Mouse (Mus musculus): ENCODE results near the gene Larp6.

Gene Larp6

DNA sequence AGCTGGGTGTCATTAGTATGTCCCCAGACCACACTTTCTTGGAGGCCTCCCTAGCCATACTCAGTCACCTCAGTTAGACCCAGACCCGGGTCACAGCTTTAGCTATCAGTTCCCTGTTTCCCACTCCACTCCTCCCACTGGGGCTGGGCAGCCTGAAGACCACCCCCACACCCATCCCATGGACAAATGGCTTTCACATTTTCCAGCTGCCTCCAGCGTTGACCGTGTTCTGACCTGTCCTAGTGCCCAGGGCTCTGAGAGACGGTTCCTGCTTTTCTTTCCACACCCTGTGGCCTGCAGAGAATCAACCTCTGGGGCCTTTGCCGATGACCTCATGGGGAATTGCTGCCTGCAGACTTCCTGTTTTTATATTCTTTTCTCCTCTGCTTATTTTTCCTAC lies 45.0 kb downstream of the Larp6 start:
- no peak for DNase-seq (ENCODE audit: low spot score in 2 of 2)

DNA sequence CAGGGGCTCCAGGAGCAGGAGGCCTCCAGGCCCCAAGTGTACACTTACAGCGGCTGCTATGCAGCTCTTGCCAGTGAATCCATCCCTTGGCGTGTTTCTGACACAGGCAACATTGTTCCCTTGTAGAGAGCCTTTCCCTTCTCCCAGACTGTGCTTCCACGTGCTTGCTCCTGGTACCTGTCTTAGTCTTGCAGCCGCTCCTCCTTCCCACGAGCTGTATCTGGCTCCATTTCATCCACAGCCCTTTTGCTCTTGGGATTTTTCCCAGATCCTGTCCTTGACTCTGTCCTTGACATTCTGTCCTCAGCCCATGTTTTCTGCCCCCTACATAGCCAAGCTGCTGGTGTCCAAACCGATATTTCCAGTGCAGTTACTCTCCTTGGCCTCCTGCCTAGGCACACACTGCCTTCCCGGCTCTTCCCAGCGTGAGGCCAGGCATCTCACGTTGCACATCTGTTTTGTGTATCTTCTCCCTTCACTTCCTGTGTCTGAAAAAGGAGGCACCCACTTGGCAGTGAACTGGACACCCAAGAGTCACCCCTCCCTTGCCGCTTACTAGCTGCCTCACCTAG lies 46.7 kb downstream of the Larp6 start:
- no peak for DNase-seq (ENCODE audit: low spot score in 2 of 2)

DNA sequence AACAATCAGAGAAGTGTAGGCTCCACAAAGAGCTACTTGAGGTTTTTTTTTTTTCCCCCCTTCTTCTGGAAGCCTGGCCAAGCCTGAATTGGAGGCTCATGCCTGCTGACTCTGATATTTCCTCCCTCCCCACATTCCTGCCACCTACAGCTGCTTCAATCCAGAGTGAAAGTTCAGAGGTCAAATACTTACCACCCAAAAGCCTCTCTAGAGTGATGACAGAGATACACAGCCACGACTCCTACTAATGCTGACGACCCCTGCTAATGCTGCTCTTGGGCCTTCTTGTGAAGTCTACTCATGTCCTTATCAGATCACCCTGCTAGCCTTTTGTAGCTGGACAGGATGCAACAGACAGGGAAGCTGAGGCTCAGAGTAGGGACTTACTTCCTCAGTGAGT lies 52.4 kb downstream of the Larp6 start:
- no peak for DNase-seq (ENCODE audit: low spot score in 2 of 2)

DNA sequence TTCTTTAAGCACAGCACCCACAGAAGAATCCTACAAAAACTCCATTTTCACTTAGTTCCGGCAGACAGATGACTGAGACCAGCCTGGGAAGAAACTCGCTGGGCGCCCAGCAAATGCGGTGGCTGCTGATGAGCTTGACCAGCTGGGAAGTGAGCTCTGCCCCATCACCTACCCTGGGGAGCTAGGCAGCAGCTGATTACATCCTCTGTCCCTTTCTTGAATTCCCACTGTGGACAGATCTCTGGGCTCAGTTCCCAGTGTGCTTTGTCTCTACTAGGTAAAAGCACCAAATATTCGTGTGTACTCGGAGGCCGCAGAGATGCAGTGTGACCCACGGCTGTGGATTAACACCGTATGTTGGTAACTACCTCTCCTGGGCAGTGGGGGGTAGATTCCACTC lies 55.6 kb downstream of the Larp6 start:
- DNase-seq (ENCODE audit: low spot score in 2 of 2), result no peak

DNA sequence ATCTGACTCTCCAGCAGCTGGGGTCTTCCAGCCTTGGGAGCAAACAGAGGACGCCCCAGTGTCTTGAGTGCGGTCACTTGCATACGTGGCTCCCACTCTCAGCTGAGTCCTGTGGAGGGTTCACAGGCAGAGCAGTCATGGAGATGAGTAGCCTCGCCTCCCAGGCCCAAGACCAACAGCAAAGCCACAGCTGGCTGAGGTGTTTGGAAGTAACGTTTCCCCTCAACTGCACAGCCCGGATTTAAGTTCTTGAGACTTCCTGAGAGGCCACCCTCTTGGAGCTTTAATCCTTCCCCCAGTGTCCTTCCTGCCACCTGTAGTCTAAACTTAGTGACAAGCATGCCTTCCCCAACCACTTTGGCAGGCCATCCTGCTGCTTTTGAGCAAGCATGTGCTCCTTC lies 56.9 kb downstream of the Larp6 start:
- DNase-seq (ENCODE audit: low spot score in 2 of 2), result no peak

DNA sequence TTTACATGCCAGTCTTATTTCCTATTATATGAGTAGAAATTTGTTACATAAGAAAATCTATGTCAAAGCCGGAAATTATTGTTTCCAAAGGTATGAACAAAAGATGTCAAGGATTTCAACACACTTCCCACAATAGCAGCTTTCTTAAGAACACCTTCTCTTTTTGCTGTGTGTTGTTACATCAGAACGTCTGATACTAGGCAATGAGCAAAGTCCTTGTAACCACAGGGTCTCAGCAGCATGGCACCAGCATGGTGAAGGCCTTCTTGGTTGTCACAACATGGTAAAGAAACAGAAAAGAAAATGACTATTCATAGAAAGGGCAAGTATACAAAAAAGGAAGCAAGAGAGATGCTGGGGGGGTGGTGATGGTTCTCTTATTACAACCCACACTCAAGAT lies 60.9 kb downstream of the Larp6 start:
- DNase-seq (ENCODE audit: low spot score in 2 of 2), result no peak

DNA sequence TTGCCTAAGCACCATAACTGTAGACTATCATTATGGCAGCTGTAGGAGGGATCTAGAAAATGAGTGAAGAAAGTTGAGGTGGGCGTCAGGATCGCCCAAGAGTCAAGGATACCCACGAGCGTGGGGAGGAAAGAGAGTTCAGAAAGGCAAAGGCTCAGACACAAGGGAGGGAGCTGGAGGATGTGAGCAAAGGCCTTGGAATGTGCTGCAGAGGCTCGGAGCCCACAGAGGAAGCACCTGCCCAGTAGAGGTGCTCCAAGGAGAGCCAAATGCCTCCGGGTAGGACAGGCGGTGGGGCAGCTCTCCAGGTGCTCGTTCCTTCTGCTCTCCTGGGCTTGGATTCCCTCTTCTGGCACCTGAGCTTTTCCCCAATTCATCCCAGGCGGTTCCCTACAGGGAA lies 64.1 kb downstream of the Larp6 start:
- DNase-seq (ENCODE audit: low spot score in 2 of 2), result no peak

DNA sequence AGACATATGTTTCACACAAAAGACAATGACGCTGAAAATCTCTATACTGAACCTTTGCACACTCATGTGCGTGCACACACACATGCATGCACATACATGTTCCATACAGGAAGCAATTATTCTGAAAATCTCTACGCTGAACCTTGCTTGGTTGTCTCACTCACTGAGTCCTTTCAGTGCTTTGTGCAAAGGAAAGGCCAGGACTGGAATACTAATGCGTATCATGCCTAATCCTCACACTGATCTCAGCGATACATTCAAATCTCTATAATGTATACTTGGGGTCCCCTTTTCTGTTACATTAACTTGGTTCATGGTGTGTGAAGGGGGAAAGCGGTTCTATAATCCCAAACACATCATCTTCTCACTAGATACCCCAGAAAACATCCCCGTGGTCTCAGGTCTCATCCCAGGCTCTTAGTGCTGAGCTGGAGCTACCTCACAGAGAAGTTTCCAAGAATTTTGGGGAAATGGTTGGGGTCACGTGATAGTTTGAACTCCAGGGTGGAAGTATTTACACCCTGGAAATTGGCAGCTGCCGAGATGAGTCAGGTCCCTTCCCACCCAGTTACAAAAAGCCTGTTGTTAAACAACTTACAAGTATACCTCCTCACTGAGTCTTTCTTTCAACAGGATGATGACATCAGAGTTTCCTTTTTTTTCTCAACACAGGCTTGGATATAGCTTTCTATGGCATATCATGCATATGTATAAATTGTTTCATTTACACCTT lies 69.4 kb downstream of the Larp6 start:
- DNase-seq (ENCODE audit: low spot score in 2 of 2), result no peak

DNA sequence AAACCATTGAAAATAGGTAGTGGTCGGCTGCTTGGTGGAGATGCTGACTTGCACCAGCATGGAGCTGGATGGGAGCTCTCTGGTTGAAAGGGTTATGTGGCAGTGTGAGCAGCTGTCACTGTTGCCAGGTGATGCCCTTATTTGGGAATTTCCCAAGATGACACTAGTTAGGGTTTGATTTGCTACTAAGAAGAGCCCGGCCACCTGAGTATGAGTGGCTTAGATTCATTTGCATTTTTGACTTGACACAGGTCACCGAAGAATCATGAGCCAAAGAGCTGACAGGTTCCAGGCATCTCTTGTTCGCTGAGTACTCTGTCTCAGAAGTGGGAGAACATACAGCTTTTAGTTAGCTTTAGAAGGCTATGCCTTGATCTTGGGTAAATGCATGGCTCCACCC lies 72.3 kb downstream of the Larp6 start:
- no peak for DNase-seq (ENCODE audit: low spot score in 2 of 2)

DNA sequence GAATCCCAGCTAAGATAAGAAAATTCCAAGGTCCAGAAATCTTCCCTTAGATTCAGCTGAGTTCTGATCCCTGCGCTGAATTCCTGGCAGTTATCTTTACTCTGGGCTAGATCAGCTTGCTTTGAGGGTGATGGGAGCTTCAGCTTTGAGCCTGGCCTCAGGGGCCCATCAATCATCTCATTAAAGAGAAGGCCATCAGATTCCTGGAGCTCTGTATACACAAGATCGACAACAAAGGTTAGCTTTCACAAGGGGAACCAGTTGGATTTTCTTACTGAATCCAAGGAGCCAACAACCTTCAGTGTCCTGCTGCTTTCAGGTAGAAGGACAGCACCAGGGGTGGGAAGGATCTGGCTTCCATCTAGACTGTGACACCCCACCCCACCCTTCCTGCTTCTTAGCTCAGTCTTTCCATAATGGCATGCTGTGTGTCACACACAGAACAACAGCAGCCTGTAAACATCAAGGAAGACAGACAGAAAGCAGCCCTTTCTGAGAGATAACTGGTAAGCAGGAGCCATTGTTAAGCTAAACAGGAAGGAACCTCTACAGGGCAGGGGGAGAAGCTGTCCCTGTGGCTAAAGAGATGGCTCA lies 74.8 kb downstream of the Larp6 start:
- no peak for DNase-seq (ENCODE audit: low spot score in 2 of 2)
